Mouse (Mus musculus) liver, embryonic 15.5 days (tissue): ENCODE data around the gene Hspb2. TPM values are rescaled to one million over a fixed set of nuclear protein-coding genes. Genes with fewer than 3 reads are reported as not detected.
A peak's percentile ranks its signal among the peaks of the same experiment; 100 is the strongest.

ENCODE experiments used
- ATAC-seq: fragments of 200-750 bp; cut with Nextera tagmentation; 2 replicates; pipeline ENCODE4 v1.8.0; 2017; ENCODE audit warnings: moderate number of reproducible peaks, mild to moderate bottlenecking, moderate library complexity; ENCODE audit not compliant: insufficient read depth
- H3K27ac ChIP-seq: fragments of 300-500 bp; sonication (generic); replicated peaks from 2 replicates; pipeline ENCODE4 v1.5.1; 2015; ENCODE audit warnings: mild to moderate bottlenecking, inconsistent platforms
- H3K27me3 ChIP-seq: fragments of 300-500 bp; sonication (generic); 2 replicates; pipeline ENCODE4 v1.6.1; 2015; ENCODE audit warnings: mild to moderate bottlenecking, inconsistent platforms
- H3K36me3 ChIP-seq: fragments of 300-500 bp; sonication (generic); replicated peaks from 2 replicates; pipeline ENCODE4 v1.6.1; 2015; ENCODE audit warnings: moderate library complexity, mild to moderate bottlenecking, inconsistent platforms
- H3K4me1 ChIP-seq: fragments of 300-500 bp; sonication (generic); replicated peaks from 2 replicates; pipeline ENCODE4 v1.6.1; 2015; ENCODE audit warnings: inconsistent platforms
- H3K4me2 ChIP-seq: fragments of 300-500 bp; sonication (generic); 2 replicates; pipeline ENCODE4 v1.6.1; 2015; ENCODE audit warnings: moderate library complexity, mild to moderate bottlenecking, inconsistent platforms
- H3K4me3 ChIP-seq: fragments of 300-500 bp; sonication (generic); replicated peaks from 2 replicates; pipeline ENCODE4 v1.5.1; 2015; ENCODE audit warnings: mild to moderate bottlenecking, inconsistent platforms
- H3K9ac ChIP-seq: fragments of 300-500 bp; sonication (generic); 2 replicates; pipeline ENCODE4 v1.6.1; 2015; ENCODE audit warnings: moderate library complexity, mild to moderate bottlenecking, inconsistent platforms
- H3K9me3 ChIP-seq: fragments of 300-500 bp; sonication (generic); replicated peaks from 2 replicates; pipeline ENCODE4 v1.6.1; 2016; ENCODE audit warnings: inconsistent platforms
- WGBS: fragments of 180-500 bp; shearing (Covaris S2); methylation state at CpG from one replicate; pipeline ENCODE4 v1.1.7; 2015; ENCODE audit warnings: mixed read lengths; ENCODE audit not compliant: insufficient replicate concordance; 5-methylcytosine and 5-hydroxymethylcytosine counted together
- polyA plus RNA-seq: library from polyadenylated mRNA; unstranded; fragments of >200 nt; fragmentation: Nextera tagmentation; extraction: Ambion mirVana; gene quantifications from 2 replicates; pipeline ENCODE4 v1.2.1, GENCODE M21; 2015

Gene Hspb2
- 2.1 and 3.5 TPM in 2 replicates for polyA plus RNA-seq

GRCm38 (mm10) chr9:50752054-50752602, at the start of gene Hspb2:
TSS of gene Hspb2 (minus strand) at chr9:50752354.
- ATAC-seq, result no peak

GRCm38 (mm10) chr9:50800985-50801384, 48.8 kb upstream of the Hspb2 start:
- Histone ChIP-seq H3K4me1 (peaks cover 47% of the 10 kb centered on the region), H3K4me2 (no peak overlapping the region), H3K9ac (no peak overlapping the region), H3K27me3 (no peaks in the 10 kb centered on the region), H3K36me3 (peaks cover 20% of the 10 kb centered on the region), H3K27ac (peak overlapping the region; percentile 93; the same call in 1 of the 2 replicates), H3K4me3 (no peak overlapping the region), H3K9me3 (no peaks in the 10 kb centered on the region)
- WGBS, result 41% methylated on average over 2 of the region's 2 CpGs
- no peak for ATAC-seq

More at GRCm38 (mm10) chr9:50752054-50752602, at the start of gene Hspb2:
- Histone ChIP-seq H3K9ac (no peak within 1 kb of the TSS), H3K4me2 (no peak within 1 kb of the TSS), H3K27ac (no peak within 1 kb of the TSS), H3K36me3 (no peaks in the 10 kb centered on the region), H3K4me1 (no peaks in the 10 kb centered on the region), H3K27me3 (peaks cover 6% of the 10 kb centered on the region; the same call in 1 of the 2 replicates), H3K4me3 (no peak within 1 kb of the TSS), H3K9me3 (no peaks in the 10 kb centered on the region)
- 71% methylated on average over 14 of the region's 14 CpGs for WGBS

DNA sequence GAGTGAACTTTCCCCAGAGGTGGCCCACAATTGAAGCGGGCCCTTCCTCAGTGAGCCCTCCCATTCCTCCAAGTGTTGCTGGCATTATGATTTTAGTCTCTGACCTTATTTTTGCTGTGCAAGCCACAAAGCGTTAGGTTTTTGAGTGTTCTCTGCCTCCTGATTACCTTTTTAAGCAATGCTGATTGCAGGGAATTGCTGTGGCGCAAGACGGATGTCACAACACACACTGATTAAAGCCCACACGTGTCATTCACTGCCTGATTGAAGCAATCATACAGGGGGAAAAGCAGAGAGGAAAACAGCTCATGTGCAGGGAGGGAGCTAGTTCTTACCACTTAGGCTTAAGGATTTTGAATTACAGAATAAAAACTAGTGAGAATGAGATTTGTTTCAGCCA, 46.2 kb upstream of the Hspb2 start:
- Histone ChIP-seq H3K4me2 (no peak overlapping the region), H3K4me1 (peaks cover 24% of the 10 kb centered on the region), H3K9me3 (no peaks in the 10 kb centered on the region), H3K9ac (no peak overlapping the region), H3K36me3 (peaks cover 21% of the 10 kb centered on the region), H3K4me3 (no peak overlapping the region), H3K27me3 (no peaks in the 10 kb centered on the region), H3K27ac (no peak overlapping the region)
- 73% methylated on average over 5 of the region's 5 CpGs for WGBS
- no peak for ATAC-seq

GRCm38 (mm10) chr9:50797641-50798040, 45.5 kb upstream of the Hspb2 start:
- H3K4me2 ChIP-seq, result no peak overlapping the region
- no peaks in the 10 kb centered on the region for H3K9me3 ChIP-seq
- no peak for ATAC-seq
- no peak overlapping the region for H3K9ac ChIP-seq
- H3K4me1 ChIP-seq, result peaks cover 16% of the 10 kb centered on the region
- H3K27me3 ChIP-seq, result no peaks in the 10 kb centered on the region
- no peak overlapping the region for H3K27ac ChIP-seq
- peaks cover 19% of the 10 kb centered on the region for H3K36me3 ChIP-seq
- 84% methylated on average over 7 of the region's 7 CpGs for WGBS
- H3K4me3 ChIP-seq, result no peak overlapping the region

DNA sequence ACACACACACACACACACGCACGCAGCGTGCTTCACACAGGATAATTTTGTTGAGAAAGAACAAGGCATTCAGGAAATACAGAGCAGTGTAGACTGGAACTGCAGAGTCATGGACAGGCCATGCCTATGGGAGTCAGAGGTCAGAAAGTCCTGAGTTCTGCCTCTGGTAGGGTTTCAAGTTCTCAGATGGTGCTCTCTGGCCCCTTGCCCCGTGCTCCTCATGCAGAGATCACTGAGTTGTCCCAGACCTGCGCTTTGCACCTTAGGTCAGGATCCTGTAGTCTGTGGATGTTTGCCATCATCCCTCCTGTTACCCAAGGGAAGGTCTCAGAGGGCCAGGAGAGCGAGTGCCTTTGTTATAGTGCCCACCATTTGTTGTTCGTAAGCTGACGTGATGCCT, 44.6 kb upstream of the Hspb2 start:
- Histone ChIP-seq H3K9me3 (no peaks in the 10 kb centered on the region), H3K36me3 (peaks cover 25% of the 10 kb centered on the region), H3K9ac (no peak overlapping the region), H3K4me1 (peaks cover 8% of the 10 kb centered on the region), H3K27ac (no peak overlapping the region), H3K27me3 (no peaks in the 10 kb centered on the region), H3K4me3 (no peak overlapping the region), H3K4me2 (no peak overlapping the region)
- ATAC-seq, result no peak
- 86% methylated on average over 8 of the region's 8 CpGs for WGBS

- H3K4me1 ChIP-seq, result no peaks in the 10 kb centered on the region
- peaks cover 36% of the 10 kb centered on the region for H3K36me3 ChIP-seq
- no peak for ATAC-seq
- 72% methylated on average over 3 of the region's 3 CpGs for WGBS
- H3K27ac ChIP-seq, result no peak overlapping the region
- no peaks in the 10 kb centered on the region for H3K27me3 ChIP-seq
- H3K4me3 ChIP-seq, result no peak overlapping the region
- H3K9ac ChIP-seq, result no peak overlapping the region
- H3K4me2 ChIP-seq, result no peak overlapping the region
- H3K9me3 ChIP-seq, result no peaks in the 10 kb centered on the region
Observed at GRCm38 (mm10) chr9:50795266-50795665, 43.1 kb upstream of the Hspb2 start.

GRCm38 (mm10) chr9:50782155-50782554, 30.0 kb upstream of the Hspb2 start:
- 65% methylated on average over 2 of the region's 2 CpGs for WGBS
- Histone ChIP-seq H3K4me1 (no peaks in the 10 kb centered on the region), H3K36me3 (peaks cover 68% of the 10 kb centered on the region), H3K27me3 (no peaks in the 10 kb centered on the region), H3K4me3 (no peak overlapping the region), H3K27ac (no peak overlapping the region), H3K9ac (no peak overlapping the region), H3K9me3 (no peaks in the 10 kb centered on the region), H3K4me2 (no peak overlapping the region)
- no peak for ATAC-seq

DNA sequence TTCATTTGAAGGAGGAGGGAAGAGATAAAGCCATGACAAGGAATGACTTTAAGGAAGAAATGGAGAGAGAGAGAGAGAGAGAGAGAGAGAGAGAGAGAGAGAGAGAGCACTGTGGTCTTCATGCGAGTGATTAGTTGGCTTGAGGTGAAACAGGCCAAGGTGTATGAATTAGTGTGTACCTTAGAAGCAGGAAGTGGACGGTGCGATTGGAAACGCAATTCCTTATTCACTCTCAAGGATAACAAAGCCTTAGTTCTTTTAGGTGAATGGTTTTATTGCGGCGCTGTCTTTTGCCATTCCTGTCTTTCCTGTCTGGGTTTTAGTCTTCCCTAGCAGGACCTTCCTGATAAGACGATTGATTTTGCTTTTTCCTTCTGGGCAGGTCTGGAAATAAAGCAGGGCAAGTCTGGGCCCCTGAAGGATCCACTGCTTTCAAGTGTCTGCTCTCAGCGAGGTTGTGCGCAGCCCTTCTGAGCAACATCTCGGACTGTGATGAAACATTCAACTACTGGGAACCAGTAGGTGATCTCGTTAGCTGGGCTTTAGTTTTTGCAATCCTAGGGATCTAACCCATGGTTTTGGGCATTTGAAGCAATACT, 24.1 kb upstream of the Hspb2 start:
- WGBS, result 49% methylated on average over 11 of the region's 11 CpGs
- Histone ChIP-seq H3K27ac (no peak overlapping the region; the same call in 1 of the 2 replicates), H3K4me2 (peak overlapping the region; percentile 92), H3K4me1 (peaks cover 40% of the 10 kb centered on the region), H3K36me3 (peaks cover 37% of the 10 kb centered on the region), H3K9ac (peak overlapping the region; percentile 92), H3K27me3 (no peaks in the 10 kb centered on the region), H3K9me3 (no peaks in the 10 kb centered on the region), H3K4me3 (peak overlapping the region; percentile 88)
- ATAC-seq, result no peak

DNA sequence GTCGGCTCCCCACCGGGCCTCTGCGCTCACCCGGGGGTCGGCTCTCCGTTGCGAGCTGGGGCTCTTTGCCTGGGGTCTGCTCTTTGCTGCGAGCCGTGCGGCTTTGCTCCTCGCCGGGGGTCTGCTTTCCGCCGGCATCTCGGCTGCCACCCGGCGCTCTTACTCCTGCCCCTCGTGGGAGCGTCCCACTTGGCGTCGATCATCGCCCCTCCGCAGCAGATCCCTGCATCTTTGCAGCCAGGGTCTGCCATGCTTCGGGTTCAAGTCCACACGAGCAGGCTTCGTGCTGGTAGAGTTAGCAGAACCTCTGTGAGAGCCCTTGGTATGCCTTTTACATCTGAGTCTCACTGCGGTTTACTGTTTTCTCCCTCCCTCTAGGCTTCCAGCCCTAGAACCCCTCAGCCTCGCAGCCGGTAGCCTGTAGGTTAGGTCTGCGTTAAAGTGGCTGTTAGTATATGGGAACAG, 23.5 kb upstream of the Hspb2 start:
- peak; percentile 45 for ATAC-seq
- peak overlapping the region; percentile 92 for H3K4me2 ChIP-seq
- peaks cover 31% of the 10 kb centered on the region for H3K36me3 ChIP-seq
- H3K4me1 ChIP-seq, result peaks cover 40% of the 10 kb centered on the region
- no peaks in the 10 kb centered on the region for H3K27me3 ChIP-seq
- H3K9me3 ChIP-seq, result no peaks in the 10 kb centered on the region
- under 1% methylated on average over 30 of the region's 30 CpGs for WGBS
- H3K9ac ChIP-seq, result peak overlapping the region; percentile 92
- peak overlapping the region; percentile 88 for H3K4me3 ChIP-seq
- H3K27ac ChIP-seq, result peak overlapping the region; percentile 78

DNA sequence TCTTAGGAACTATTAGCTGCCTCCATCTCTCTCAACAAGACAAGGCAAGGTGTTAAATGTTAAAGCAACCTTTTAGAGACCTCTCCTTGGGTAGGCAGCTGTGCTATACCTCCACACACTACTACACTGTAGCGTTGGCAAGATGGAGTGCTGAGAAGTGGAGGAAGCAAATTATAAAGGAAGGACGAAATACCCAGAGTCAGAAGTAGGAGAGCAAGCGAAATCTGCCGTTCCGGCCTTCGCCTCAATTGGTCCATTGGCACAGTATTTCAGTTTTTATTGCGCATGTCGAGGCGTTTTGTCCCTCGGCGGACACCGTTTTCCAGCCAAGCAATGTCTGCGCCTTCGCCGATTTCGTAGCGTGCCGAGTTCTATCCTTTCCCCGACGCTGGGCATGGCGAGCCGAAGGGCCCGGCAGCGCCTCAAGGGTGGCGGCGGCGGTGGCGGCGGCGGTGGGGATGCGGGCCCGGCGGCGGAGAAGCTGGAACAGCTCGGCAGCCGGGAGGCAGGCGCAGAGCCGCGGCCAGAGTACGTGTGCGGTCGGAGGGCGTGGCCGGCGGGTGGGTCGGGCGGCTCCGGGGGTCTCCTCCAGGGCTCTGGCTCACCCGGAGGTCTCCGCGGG, 22.9 kb upstream of the Hspb2 start, which contains the start of the genes Alg9 and 1110032A03Rik:
Alg9 (plus strand) TSS at position 29 of the 622 bp plus-strand sequence.
1110032A03Rik (minus strand) TSS at position 530 of the 622 bp plus-strand sequence.
- no peaks in the 10 kb centered on the region for H3K9me3 ChIP-seq
- ATAC-seq, result peak; percentile 72
- WGBS, result 1% methylated on average over 50 of the region's 51 CpGs

GRCm38 (mm10) chr9:50774026-50774462, 21.9 kb upstream of the Hspb2 start:
- Histone ChIP-seq H3K9ac (no peak overlapping the region), H3K27ac (peak overlapping the region; percentile 55), H3K27me3 (no peaks in the 10 kb centered on the region), H3K4me3 (peak overlapping the region; percentile 88; the same call in 1 of the 2 replicates), H3K36me3 (peaks cover 16% of the 10 kb centered on the region), H3K9me3 (no peaks in the 10 kb centered on the region), H3K4me1 (peaks cover 50% of the 10 kb centered on the region), H3K4me2 (peak overlapping the region; percentile 92)
- no peak for ATAC-seq
- WGBS, result 43% methylated on average over 4 of the region's 4 CpGs

More for the DNA sequence above, 22.9 kb upstream of the Hspb2 start, which contains the start of the genes Alg9 and 1110032A03Rik:
- peaks cover 40% of the 10 kb centered on the region for H3K4me1 ChIP-seq
- H3K36me3 ChIP-seq, result peaks cover 25% of the 10 kb centered on the region
- peak within 1 kb of the TSS; percentile 92 for H3K4me2 ChIP-seq
- H3K9ac ChIP-seq, result peak within 1 kb of the TSS; percentile 92
- H3K27me3 ChIP-seq, result no peaks in the 10 kb centered on the region
- peak within 1 kb of the TSS; percentile 88 for H3K4me3 ChIP-seq
- peak within 1 kb of the TSS; percentile 78 for H3K27ac ChIP-seq
